Mouse (Mus musculus): ENCODE measurements around the gene Ep300. TPM values are rescaled to one million over a fixed set of nuclear protein-coding genes. Genes with fewer than 3 reads are reported as not detected.

The Ep300 gene
- total RNA-seq, 1 experiment = 58.4 TPM

GRCm38 (mm10) chr15:81670231-81670640 is 85.1 kb downstream of the Ep300 start:
- Histone ChIP-seq H3K9me3 (ENCODE audit: control insufficient read depth, insufficient read depth, low read depth, low read length) (no peaks in the 10 kb centered on the region), H3K36me3 (ENCODE audit: control insufficient read depth, insufficient read depth, low read length, poor library complexity, severe bottlenecking) (peaks cover 61% of the 10 kb centered on the region), H3K4me1 (ENCODE audit: control insufficient read depth in 2 of 2, insufficient read depth in 2 of 2, low read length in 2 of 2, poor library complexity in 1 of 2) (peaks cover 0 to 4% of the 10 kb centered on the region in 2 experiments; a peak in 2 of 4 replicates), H3K9ac (ENCODE audit: insufficient read depth, low read depth, low read length, poor library complexity, severe bottlenecking) (no peak overlapping the region), H3K4me3 (ENCODE audit: insufficient read depth in 1 of 2, low read depth in 1 of 2, low read length in 2 of 2, poor library complexity in 1 of 2, severe bottlenecking in 1 of 2) (no peak overlapping the region), H3K27ac (ENCODE audit: insufficient read depth, low read depth, low read length, poor library complexity, severe bottlenecking) (no peak overlapping the region)
- peak; percentile 56 for DNase-seq (ENCODE audit: low read depth, low spot score)
- TF ChIP-seq HCFC1 (IDR thresholded peaks at IDR 0.05; ENCODE audit: borderline replicate concordance, insufficient read depth, low read length) (no peak), ZNF384 (IDR thresholded peaks at IDR 0.05; ENCODE audit: low read depth, low read length) (no peak)
- in situ Hi-C loops (cut with MboI; ENCODE audit: low sequenced_read_pairs in 2 of 2, unreplicated experiment in 2 of 2) = no loop called here

- no peak overlapping the region for H3K9ac ChIP-seq (ENCODE audit: insufficient read depth, low read depth, low read length, poor library complexity, severe bottlenecking)
- H3K4me3 ChIP-seq (ENCODE audit: insufficient read depth in 1 of 2, low read depth in 1 of 2, low read length in 2 of 2, poor library complexity in 1 of 2, severe bottlenecking in 1 of 2) = no peak overlapping the region
- DNase-seq (ENCODE audit: low read depth, low spot score) = no peak
- H3K36me3 ChIP-seq (ENCODE audit: control insufficient read depth, insufficient read depth, low read length, poor library complexity, severe bottlenecking) = peaks cover 69% of the 10 kb centered on the region
- in situ Hi-C loops (cut with MboI; ENCODE audit: low sequenced_read_pairs in 2 of 2, unreplicated experiment in 2 of 2) = no loop called here
- H3K9me3 ChIP-seq (ENCODE audit: control insufficient read depth, insufficient read depth, low read depth, low read length) = no peaks in the 10 kb centered on the region
- H3K27ac ChIP-seq (ENCODE audit: insufficient read depth, low read depth, low read length, poor library complexity, severe bottlenecking) = no peak overlapping the region
- no peak for TF ChIP-seq CHD2 (IDR thresholded peaks at IDR 0.05; ENCODE audit: low read depth, low read length)
- TF ChIP-seq MAFK (IDR thresholded peaks at IDR 0.05; ENCODE audit: insufficient read depth, low read depth, low read length) = no peak
- TF ChIP-seq ZC3H11A (IDR thresholded peaks at IDR 0.05; ENCODE audit: borderline replicate concordance, low read depth, low read length) = no peak
- no peaks in the 10 kb centered on the region for H3K4me1 ChIP-seq (ENCODE audit: control insufficient read depth in 2 of 2, insufficient read depth in 2 of 2, low read length in 2 of 2, poor library complexity in 1 of 2)
These were observed 91.5 kb downstream of the Ep300 start for GRCm38 (mm10) chr15:81676637-81677036.

GRCm38 (mm10) chr15:81680301-81680805 is 95.2 kb downstream of the Ep300 start:
- Histone ChIP-seq H3K27ac (ENCODE audit: insufficient read depth, low read depth, low read length, poor library complexity, severe bottlenecking) (no peak overlapping the region), H3K9me3 (ENCODE audit: control insufficient read depth, insufficient read depth, low read depth, low read length) (no peaks in the 10 kb centered on the region), H3K4me3 (ENCODE audit: insufficient read depth in 1 of 2, low read depth in 1 of 2, low read length in 2 of 2, poor library complexity in 1 of 2, severe bottlenecking in 1 of 2) (no peak overlapping the region), H3K36me3 (ENCODE audit: control insufficient read depth, insufficient read depth, low read length, poor library complexity, severe bottlenecking) (peaks cover 85% of the 10 kb centered on the region), H3K9ac (ENCODE audit: insufficient read depth, low read depth, low read length, poor library complexity, severe bottlenecking) (no peak overlapping the region), H3K4me1 (ENCODE audit: control insufficient read depth in 2 of 2, insufficient read depth in 2 of 2, low read length in 2 of 2, poor library complexity in 1 of 2) (no peaks in the 10 kb centered on the region)
- in situ Hi-C loops (cut with MboI; ENCODE audit: low sequenced_read_pairs in 2 of 2, unreplicated experiment in 2 of 2) = no loop called here
- DNase-seq (ENCODE audit: low read depth, low spot score) = no peak
- TF ChIP-seq HCFC1 (IDR thresholded peaks at IDR 0.05; ENCODE audit: borderline replicate concordance, insufficient read depth, low read length) = no peak
- no peak for TF ChIP-seq CHD2 (IDR thresholded peaks at IDR 0.05; ENCODE audit: low read depth, low read length)
- TF ChIP-seq MAFK (IDR thresholded peaks at IDR 0.05; ENCODE audit: insufficient read depth, low read depth, low read length) = no peak

- Histone ChIP-seq H3K36me3 (ENCODE audit: control insufficient read depth, insufficient read depth, low read length, poor library complexity, severe bottlenecking) (peaks cover 6% of the 10 kb centered on the region), H3K9me3 (ENCODE audit: control insufficient read depth, insufficient read depth, low read depth, low read length) (no peaks in the 10 kb centered on the region), H3K27ac (ENCODE audit: insufficient read depth, low read depth, low read length, poor library complexity, severe bottlenecking) (no peak overlapping the region), H3K9ac (ENCODE audit: insufficient read depth, low read depth, low read length, poor library complexity, severe bottlenecking) (peak overlapping the region; percentile 66), H3K4me3 (ENCODE audit: insufficient read depth in 1 of 2, low read depth in 1 of 2, low read length in 2 of 2, poor library complexity in 1 of 2, severe bottlenecking in 1 of 2) (peak overlapping the region; percentile 72 to 73), H3K4me1 (ENCODE audit: control insufficient read depth in 2 of 2, insufficient read depth in 2 of 2, low read length in 2 of 2, poor library complexity in 1 of 2) (peaks cover 0 to 6% of the 10 kb centered on the region in 2 experiments; a peak in 1 of 4 replicates)
- DNase-seq (ENCODE audit: low read depth, low spot score) = peak; percentile 31
- in situ Hi-C loops (cut with MboI; ENCODE audit: low sequenced_read_pairs in 2 of 2, unreplicated experiment in 2 of 2) = no loop called here
- TF ChIP-seq ZNF384 (IDR thresholded peaks at IDR 0.05; ENCODE audit: low read depth, low read length) = no peak
- no peak for TF ChIP-seq ZC3H11A (IDR thresholded peaks at IDR 0.05; ENCODE audit: borderline replicate concordance, low read depth, low read length)
- TF ChIP-seq CHD2 (IDR thresholded peaks at IDR 0.05; ENCODE audit: low read depth, low read length) = no peak
- TF ChIP-seq MAFK (IDR thresholded peaks at IDR 0.05; ENCODE audit: insufficient read depth, low read depth, low read length) = no peak
These were observed 108.3 kb downstream of the Ep300 start for GRCm38 (mm10) chr15:81693366-81693966.

Data from ES-E14 (cell line).